Mouse (Mus musculus) G1E (cell line): ENCODE results near the gene Slc25a47. TPM values are rescaled to one million over a fixed set of nuclear protein-coding genes. Genes with fewer than 3 reads are reported as not detected.

Experiments used
- ATAC-seq: 2 replicates; pipeline ENCODE4 v1.8.0; 2016; ENCODE audit warnings: mild to moderate bottlenecking; ENCODE audit not compliant: insufficient number of reproducible peaks, poor library complexity, low FRiP score, severe bottlenecking; ENCODE audit errors: extremely low read depth
- DNase-seq: peaks from one replicate; pipeline ENCODE4 v3.0.0; 2012; ENCODE audit warnings: low spot score
- H3K27me3 ChIP-seq: 2 replicates; pipeline ENCODE4 v1.6.1; 2012; ENCODE audit warnings: mild to moderate bottlenecking, low read length, inconsistent platforms; ENCODE audit not compliant: insufficient read depth
- H3K36me3 ChIP-seq: replicated peaks from 2 replicates; pipeline ENCODE3; 2012; ENCODE audit warnings: mild to moderate bottlenecking, inconsistent platforms
- H3K4me1 ChIP-seq: 2 replicates; pipeline ENCODE4 v1.6.1; 2012; ENCODE audit warnings: low read depth, low read length, inconsistent platforms, mixed read lengths; ENCODE audit not compliant: insufficient read depth
- H3K4me3 ChIP-seq: 2 replicates; pipeline ENCODE4 v1.5.1; 2012; ENCODE audit warnings: low read depth, mild to moderate bottlenecking, inconsistent platforms, low read length, moderate library complexity, mixed read lengths
- H3K9me3 ChIP-seq: replicated peaks from 2 replicates; pipeline ENCODE4 v1.6.1; 2012; ENCODE audit warnings: inconsistent platforms
- CTCF ChIP-seq: IDR thresholded peaks from 2 replicates; pipeline ENCODE4 v1.5.1; 2012; ENCODE audit warnings: low read depth, low read length, inconsistent platforms, mixed read lengths
- GATA1 ChIP-seq: IDR thresholded peaks from 2 replicates; pipeline ENCODE4 v1.6.1; 2012; ENCODE audit warnings: borderline replicate concordance, low read length, inconsistent platforms, mixed read lengths
- GATA2 ChIP-seq: IDR thresholded peaks from 2 replicates; pipeline ENCODE4 v1.6.1; 2012; ENCODE audit warnings: low read depth, low read length, inconsistent platforms, borderline replicate concordance
- POLR2AphosphoS5 ChIP-seq: IDR thresholded peaks from 2 replicates; pipeline ENCODE4 v1.6.1; 2012; ENCODE audit warnings: low read depth, low read length, inconsistent platforms; ENCODE audit not compliant: insufficient replicate concordance
- TAL1 ChIP-seq: conservative IDR thresholded peaks from 2 replicates; pipeline ENCODE4 v1.6.1; 2012; ENCODE audit warnings: low read depth, low read length, inconsistent platforms, mixed read lengths
- polyA plus RNA-seq: library from polyadenylated mRNA; stranded (reverse); fragments of >175 nt; gene quantifications from 2 replicates; pipeline ENCODE4 v1.2.3, GENCODE M21; 2012
- total RNA-seq, 2 experiments: library from RNA; stranded (forward) in 1 of 2; stranded (reverse) in 1 of 2; fragments of 200-1000 nt in 1 of 2; fragments of >200 nt in 1 of 2; fragmentation: Nextera tagmentation in 1 of 2; gene quantifications; 2 replicates each; pipeline ENCODE4 v1.2.3; 2014 to 2017

Gene Slc25a47
- 3.2 and 4.6 TPM in 2 replicates for total RNA-seq (2014; fragmentation: Nextera tagmentation)
- total RNA-seq (2017) = 4.1 and 4.2 TPM in 2 replicates
- polyA plus RNA-seq = 0.65 and 0.79 TPM in 2 replicates

DNA sequence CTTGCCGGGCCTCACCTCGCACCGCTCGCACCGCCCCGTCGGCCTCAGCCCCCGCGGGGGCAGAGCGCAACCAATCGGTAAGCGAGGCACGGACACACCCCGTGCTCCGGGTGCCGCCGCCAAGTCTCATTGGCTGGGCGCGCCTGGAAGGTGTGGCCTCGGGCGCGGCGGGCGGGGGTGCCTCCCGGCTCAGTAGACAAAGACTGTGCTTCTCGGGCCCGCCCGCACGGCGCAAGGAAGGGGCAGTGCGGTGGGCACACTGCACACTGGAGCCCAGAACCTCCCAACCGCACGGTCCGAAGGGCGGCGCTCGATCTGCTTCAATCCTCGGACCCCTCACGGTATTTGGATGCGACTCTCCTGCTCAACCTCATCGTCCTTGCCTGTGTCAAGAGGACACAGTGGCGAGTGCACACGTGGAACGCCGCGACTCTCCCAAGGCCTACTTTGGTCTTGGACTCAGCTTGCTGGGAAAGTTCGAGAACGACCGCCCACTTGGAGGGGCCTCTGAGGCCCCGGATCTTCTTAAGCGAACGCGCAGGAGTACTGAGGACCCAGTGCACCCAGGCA lies at the start of gene Slc25a47, which contains the start of gene Slc25a29:
Gene Slc25a47 (plus strand): TSS at position 207 of the 570 bp plus-strand sequence.
Gene Slc25a29 (minus strand): TSS at position 44 of the 570 bp plus-strand sequence.
- Histone ChIP-seq H3K27me3 (no peaks in the 10 kb centered on the region), H3K4me3 (peak within 1 kb of the TSS; percentile 73), H3K4me1 (peaks cover 30% of the 10 kb centered on the region), H3K36me3 (peaks cover 72% of the 10 kb centered on the region), H3K9me3 (no peaks in the 10 kb centered on the region; the same call in 1 of the 2 replicates)
- peak; percentile 100 for DNase-seq
- peak; percentile 94 for ATAC-seq
- no peak for TF ChIP-seq TAL1
- TF ChIP-seq CTCF = no peak
- TF ChIP-seq POLR2AphosphoS5 = no peak
- no peak for TF ChIP-seq GATA1
- no peak for TF ChIP-seq GATA2

DNA sequence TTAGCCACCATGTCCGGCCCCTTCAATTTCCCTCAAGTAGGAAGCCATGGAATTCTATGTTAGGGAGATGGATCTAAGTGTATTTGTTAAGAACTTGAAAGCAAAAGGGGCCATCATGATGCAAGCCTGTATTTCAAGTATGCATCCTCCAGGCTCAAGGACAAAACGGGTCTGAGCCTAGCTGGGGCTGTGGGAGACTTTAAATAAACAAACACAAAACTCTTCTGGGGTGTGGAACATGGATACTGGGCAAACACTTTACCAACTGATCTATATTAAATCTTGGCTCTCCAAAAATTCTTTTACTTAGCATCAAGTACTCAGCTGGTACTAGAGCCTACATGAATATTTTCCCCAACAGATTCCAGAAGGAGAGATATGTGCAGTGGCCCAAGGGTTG lies 48.5 kb upstream of the Slc25a47 start:
- Histone ChIP-seq H3K4me1 (peaks cover 57% of the 10 kb centered on the region), H3K36me3 (peaks cover 68% of the 10 kb centered on the region), H3K27me3 (no peaks in the 10 kb centered on the region), H3K9me3 (peaks cover 11% of the 10 kb centered on the region), H3K4me3 (no peak overlapping the region)
- TF ChIP-seq GATA2 (no peak), CTCF (no peak), POLR2AphosphoS5 (no peak), GATA1 (no peak), TAL1 (no peak)
- DNase-seq (no peak), ATAC-seq (no peak)

DNA sequence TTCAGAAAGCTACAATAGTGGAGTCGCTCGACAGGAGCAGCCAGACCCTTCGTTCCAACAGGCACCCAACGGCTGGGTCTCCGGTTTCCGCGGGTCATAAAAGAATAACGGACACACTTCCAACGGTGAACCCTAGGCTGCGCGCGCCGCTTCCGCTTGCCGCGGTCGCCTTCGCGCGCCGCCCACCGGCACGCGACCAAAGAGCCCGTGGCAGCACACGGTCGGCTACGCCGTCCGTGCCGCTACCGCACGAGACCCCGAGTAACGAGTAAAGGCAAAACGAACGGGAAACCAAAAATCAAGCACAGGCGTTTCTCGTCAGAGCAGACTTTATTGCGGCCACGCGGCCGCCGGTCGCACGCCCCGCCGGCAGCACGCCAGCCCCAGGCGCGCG lies 43.7 kb upstream of the Slc25a47 start:
- TF ChIP-seq POLR2AphosphoS5 = no peak
- no peak for TF ChIP-seq TAL1
- no peak for TF ChIP-seq GATA2
- no peak for TF ChIP-seq GATA1
- no peak for TF ChIP-seq CTCF
- Histone ChIP-seq H3K27me3 (no peaks in the 10 kb centered on the region), H3K36me3 (peaks cover 48% of the 10 kb centered on the region), H3K9me3 (no peaks in the 10 kb centered on the region; the same call in 1 of the 2 replicates), H3K4me1 (peaks cover 49% of the 10 kb centered on the region), H3K4me3 (peak overlapping the region; percentile 100)
- DNase-seq (peak; percentile 59), ATAC-seq (peak; percentile 28; the same call in 1 of the 2 replicates)

GRCm38 (mm10) chr12:108792546-108793452 lies 43.0 kb upstream of the Slc25a47 start, which contains the start of gene Yy1:
TSS of gene Yy1 (plus strand) at chr12:108792973.
- Histone ChIP-seq H3K27me3 (no peaks in the 10 kb centered on the region), H3K9me3 (no peaks in the 10 kb centered on the region; the same call in 1 of the 2 replicates), H3K4me3 (peak within 1 kb of the TSS; percentile 100), H3K4me1 (peaks cover 54% of the 10 kb centered on the region), H3K36me3 (peaks cover 45% of the 10 kb centered on the region)
- ATAC-seq (peak; percentile 74), DNase-seq (peak; percentile 100)
- TF ChIP-seq TAL1 (no peak), GATA2 (no peak), POLR2AphosphoS5 (no peak), CTCF (no peak), GATA1 (no peak)

GRCm38 (mm10) chr12:108793453-108793941 lies 42.3 kb upstream of the Slc25a47 start:
- Histone ChIP-seq H3K4me3 (peak overlapping the region; percentile 100), H3K9me3 (no peaks in the 10 kb centered on the region; the same call in 1 of the 2 replicates), H3K36me3 (peaks cover 41% of the 10 kb centered on the region), H3K4me1 (peaks cover 54% of the 10 kb centered on the region), H3K27me3 (no peaks in the 10 kb centered on the region)
- ATAC-seq (no peak), DNase-seq (no peak)
- TF ChIP-seq GATA2 = no peak
- no peak for TF ChIP-seq GATA1
- no peak for TF ChIP-seq CTCF
- no peak for TF ChIP-seq TAL1
- no peak for TF ChIP-seq POLR2AphosphoS5
